Mouse (Mus musculus) megakaryocyte-erythroid progenitor cell, adult 5-6 weeks (primary cell): ENCODE results near the gene Ndufaf3. TPM values are rescaled to one million over a fixed set of nuclear protein-coding genes. Genes with fewer than 3 reads are reported as not detected.
A peak's percentile ranks its signal among the peaks of the same experiment; 100 is the strongest.

Source experiments
- ATAC-seq: replicated peaks from 2 replicates; pipeline ENCODE4 v1.8.0; 2016; ENCODE audit warnings: mild to moderate bottlenecking, inconsistent platforms; ENCODE audit not compliant: severe bottlenecking, poor library complexity, low FRiP score, low TSS enrichment
- total RNA-seq, 2 experiments: library from RNA; stranded (forward) in 1 of 2; stranded (reverse) in 1 of 2; fragments of 200-1000, 215-1000 nt in 1 of 2; fragments of >200 nt in 1 of 2; fragmentation: Nextera tagmentation in 1 of 2; gene quantifications; 2 replicates each; pipeline ENCODE4 v1.2.3; 2014 to 2017

Gene Ndufaf3
- total RNA-seq, 2 experiments from 2014 or later, result 21.9 to 28.7 TPM

- ATAC-seq, result no peak
These were observed 7.7 kb upstream of the Ndufaf3 start for GRCm38 (mm10) chr9:108574921-108575320.

DNA sequence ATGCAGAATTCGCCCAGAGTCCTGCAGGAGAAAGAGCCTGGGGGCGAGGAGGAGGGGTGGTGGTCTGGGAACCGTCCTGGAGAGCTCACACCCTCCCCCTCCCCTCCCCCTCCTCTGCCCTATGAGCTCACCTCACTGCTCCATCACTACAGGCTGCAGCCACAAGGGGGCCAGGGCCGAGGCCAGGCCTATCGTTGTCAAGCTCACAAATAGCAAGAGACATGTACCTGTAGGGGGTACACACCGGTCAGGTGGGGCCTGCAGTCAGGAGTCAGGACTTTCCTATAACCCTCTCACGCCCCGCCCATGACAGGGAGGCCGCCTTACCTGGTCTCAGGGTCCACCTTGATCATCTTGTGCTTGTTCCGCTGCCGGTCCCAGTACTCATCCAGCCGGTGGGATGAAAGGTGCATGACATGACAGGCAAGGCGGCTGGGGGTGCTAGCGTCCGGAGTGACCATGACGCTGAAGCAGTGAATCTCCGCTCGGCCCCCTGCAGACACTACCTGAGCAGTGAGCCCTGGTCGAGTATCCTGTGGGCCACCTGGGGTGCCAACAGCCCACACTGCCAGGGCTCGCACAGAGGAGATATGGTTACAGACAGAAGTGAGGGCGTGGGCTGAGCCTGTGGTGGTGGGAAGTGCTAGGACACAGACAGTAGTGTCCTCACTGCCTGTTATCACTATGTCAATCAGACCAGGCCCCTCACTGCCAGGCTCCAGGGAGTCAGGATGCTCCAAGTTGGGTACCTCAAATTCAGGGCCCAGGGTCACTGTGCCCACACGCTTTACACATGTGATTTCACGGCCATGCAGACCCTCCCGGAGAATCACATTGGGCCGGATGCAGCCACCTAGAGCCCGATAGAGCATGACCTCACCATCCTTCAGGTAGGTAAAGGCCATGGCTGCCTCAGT lies 6.8 kb upstream of the Ndufaf3 start:
- no peak for ATAC-seq

GRCm38 (mm10) chr9:108572321-108572720 lies 5.1 kb upstream of the Ndufaf3 start:
- ATAC-seq, result no peak

- ATAC-seq, result no peak
These were observed 4.3 kb upstream of the Ndufaf3 start for GRCm38 (mm10) chr9:108571401-108571973.

GRCm38 (mm10) chr9:108570207-108570896 lies 3.1 kb upstream of the Ndufaf3 start:
- peak; percentile 23; the same call in 1 of the 2 replicates for ATAC-seq

DNA sequence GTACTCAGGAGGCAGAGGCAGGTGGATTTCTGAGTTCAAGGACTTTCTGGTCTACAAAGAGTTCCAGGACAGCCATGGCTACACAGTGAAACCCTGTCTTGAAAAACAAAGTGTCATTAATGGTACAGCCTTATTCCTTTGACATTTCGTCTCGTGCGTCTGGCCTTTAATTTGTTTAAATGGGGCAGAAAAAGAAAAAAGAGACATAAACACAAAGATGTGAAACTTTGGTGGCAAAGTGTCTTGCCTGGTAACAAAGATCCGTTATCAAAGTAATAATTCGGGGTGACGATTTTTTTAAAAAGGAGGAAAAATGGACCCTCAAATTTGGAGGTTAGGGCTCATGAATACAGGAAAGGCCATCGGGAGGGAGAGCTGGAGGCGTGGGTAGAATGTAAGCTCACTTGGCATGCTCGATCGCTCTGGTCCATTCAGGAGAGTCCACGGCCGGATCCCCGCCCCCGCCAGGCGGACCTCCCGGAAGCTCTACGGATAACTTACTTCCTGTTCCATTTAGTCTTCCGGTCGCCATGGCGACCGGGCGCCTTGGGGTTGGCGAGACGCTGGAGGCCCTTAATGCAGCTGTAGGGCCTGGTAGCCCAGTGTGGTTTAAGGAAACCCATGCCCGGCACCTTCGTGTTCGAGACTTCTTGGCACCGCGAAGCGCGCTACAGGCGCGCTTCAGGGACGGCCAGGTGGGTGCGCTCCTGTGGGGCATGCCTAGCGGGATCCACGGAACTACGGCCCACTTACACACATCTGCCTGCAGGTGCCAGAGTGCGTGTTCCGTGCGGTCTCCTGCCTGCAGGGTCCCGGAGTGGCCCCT lies 2.4 kb upstream of the Ndufaf3 start, which contains the start of gene Dalrd3:
Dalrd3 (plus strand) TSS at position 506 of the 826 bp plus-strand sequence.
- peak; percentile 48 for ATAC-seq

GRCm38 (mm10) chr9:108568511-108568921 lies 1.3 kb upstream of the Ndufaf3 start:
- ATAC-seq, result no peak

DNA sequence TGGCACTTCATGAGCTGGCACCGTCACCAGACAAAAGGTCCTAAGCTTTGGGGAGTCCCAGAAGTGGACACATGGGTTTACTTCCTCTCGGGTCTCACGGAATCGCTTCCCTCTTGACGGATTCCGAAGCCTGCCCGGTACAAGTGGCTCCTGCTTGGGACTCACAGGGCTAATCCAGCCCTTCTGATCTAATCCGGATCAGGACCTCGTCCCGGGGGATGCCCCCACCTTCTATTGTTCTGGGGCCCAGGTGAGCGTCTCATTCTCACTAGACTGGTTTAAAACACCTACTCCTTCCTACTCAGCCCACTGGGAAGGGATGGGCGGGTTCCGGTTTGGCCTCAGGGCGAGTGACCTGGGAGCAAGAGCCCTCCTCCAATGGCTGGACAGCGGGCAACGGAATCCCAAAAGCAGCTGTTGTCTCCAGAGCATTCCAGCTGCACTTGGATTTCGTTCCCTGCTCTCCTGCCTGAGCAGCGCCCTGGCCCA lies 741 bp upstream of the Ndufaf3 start:
- no peak for ATAC-seq

- peak; percentile 0; the same call in 1 of the 2 replicates for ATAC-seq
These were observed 1.1 kb downstream of the Ndufaf3 start for GRCm38 (mm10) chr9:108565881-108566814.

- ATAC-seq, result 0 out of 2 replicates have a peak, but pooled peaks have one; percentile 6
These were observed 3.1 kb downstream of the Ndufaf3 start for GRCm38 (mm10) chr9:108564131-108564530.

- no peak for ATAC-seq
These were observed 3.6 kb downstream of the Ndufaf3 start for GRCm38 (mm10) chr9:108563671-108564070.

DNA sequence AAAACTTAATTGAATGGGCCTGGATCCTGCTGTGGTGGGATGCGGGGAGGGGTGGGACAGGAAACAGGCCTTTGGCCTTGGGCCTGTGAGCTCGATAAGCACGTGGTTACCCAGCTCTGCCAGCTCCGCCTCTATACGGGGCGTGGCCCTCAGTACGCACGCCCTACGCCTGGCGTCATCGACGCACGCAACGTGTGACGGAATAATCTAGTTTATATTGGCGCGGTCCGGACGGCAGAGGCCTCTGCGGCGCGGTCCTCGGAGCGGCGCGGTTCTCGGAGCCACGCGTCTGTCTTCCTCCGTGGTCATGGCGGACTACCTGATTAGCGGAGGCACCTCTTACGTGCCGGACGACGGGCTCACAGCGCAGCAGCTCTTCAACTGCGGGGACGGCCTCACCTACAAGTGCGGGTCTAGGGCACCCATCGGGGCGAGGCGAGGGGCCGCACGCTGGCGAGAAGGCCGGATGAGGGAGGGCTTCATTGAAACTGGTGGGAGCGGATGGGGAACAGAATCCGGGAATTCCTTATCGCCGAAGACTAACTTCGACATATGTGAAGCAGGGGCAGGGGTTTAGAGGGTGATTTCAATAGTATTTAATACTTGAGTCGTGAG lies 6.9 kb downstream of the Ndufaf3 start, which contains the start of gene Impdh2:
Impdh2 (plus strand) TSS at position 60 of the 615 bp plus-strand sequence.
- peak; percentile 94 for ATAC-seq

- ATAC-seq, result no peak
These were observed 8.1 kb downstream of the Ndufaf3 start for GRCm38 (mm10) chr9:108559169-108559568.

DNA sequence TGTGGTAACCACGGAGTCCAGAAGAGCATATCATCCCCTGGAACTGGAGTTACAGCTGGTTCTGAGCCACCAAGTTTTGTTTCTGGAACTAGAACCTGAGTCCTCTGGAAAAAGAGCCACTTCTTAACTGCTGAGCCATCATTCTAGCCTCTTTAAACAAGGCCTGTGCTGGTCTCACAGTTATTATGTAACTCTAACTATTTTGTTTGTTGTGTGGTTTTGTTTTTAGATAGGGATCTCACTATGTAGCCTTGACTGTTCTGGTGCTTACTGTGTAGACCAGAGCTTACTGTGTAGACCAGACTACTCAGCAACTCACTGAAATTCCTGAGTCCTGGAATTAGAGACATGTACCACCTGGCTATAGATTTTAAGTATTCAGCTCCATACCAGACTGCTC lies 20.4 kb downstream of the Ndufaf3 start:
- no peak for ATAC-seq

DNA sequence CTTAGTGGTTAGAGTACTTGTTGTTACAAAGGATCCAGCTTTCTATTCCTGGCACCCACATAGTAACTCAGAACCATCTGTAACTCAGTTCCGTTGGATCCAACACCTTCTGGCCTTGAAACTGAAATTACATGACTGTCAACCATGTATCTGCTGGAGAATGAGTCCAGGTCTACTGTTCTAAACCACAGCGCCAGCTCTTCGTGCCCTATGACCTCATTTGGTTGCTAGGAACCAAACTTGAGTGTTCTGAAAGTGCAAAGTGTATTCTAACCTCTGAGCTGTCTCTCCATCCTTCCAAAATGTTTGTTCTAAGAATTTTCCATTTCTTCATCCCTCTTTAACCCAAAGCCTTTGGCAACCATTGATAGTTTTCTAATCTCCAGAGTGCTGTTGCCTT lies 21.2 kb downstream of the Ndufaf3 start:
- no peak for ATAC-seq

DNA sequence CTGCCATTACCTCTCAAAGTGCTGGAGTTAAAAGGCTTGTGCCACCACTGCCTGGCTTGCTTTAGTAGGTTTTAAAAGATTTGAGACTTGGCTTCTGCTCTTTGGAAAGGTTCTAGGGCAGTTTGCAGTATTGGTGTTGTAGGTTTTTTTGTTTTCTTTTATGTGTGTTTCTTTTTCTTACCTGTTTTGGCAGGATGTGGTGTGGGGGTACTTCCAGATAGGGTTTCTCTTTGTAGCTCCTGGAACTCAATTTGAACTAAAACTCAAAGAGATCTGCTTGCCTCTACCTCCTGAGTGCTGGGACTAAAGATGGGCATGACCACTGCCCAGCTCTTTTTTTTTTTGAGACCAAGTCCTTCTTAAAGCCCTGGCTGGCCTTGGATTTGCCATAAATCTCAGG lies 26.4 kb downstream of the Ndufaf3 start:
- no peak for ATAC-seq

DNA sequence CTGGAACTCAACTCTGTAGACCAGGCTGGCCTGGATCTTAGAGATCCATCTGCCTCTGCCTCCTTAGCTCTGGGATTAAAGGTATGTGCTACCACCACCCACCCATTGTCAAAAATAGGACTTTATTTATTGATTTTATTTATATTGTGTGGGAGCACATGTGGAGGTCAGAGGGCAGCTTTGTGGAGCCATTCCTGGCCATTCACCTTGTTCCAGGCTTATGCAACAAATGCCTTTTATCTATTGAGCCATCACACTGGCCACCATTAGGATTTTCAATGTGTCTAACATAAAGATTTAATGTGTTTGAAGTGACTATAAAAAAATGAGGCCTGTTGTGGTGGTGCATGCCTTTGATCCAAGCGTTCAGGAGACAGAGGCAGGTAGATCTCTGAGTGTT lies 35.7 kb downstream of the Ndufaf3 start:
- ATAC-seq, result no peak

DNA sequence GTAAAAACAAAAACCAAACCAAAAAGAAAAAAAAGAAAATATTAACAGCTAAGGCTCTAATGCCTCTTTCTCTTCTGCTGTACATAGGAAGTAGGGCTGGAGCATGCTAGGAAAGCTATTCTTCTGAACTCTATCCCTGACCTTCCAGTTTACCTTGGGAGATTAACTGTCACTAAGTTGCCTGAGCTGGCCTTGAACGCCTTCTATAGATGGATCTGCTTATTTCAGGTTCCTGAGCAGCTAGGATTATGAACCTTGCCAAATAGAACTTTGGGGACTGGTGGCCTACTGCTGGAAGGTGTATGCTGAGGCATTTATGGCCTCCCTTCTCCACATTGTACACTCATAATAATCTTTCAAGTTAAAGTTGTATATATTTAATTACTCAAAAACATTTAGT lies 36.3 kb downstream of the Ndufaf3 start:
- ATAC-seq, result no peak
